13 mouse cellular contexts compared by ENCODE assay signal in genomic region chr16:73217555-73217954, GRCm38 (mm10).
"Had no signal": no experiment of that assay in that cellular context is flagged by ENCODE, and none has a peak within 500 bp of the region (broad histone marks: within the 10 kb centered on the region; RNA-seq: fewer than 3 reads in every experiment).

No protein-coding gene starts in this region.

- ATAC-seq: lung, postnatal 0 days had no signal

- H3K9me3 ChIP-seq: limb, embryonic 10.5 days; liver, embryonic 15.5 days; neural tube, embryonic 12.5 days; stomach, embryonic 15.5 days had no signal

- H3K4me3 ChIP-seq: left cerebral cortex, adult 2 months; limb, embryonic 10.5 days; liver, embryonic 15.5 days; neural tube, embryonic 12.5 days; stomach, embryonic 15.5 days had no signal

- H3K4me1 ChIP-seq: liver, embryonic 15.5 days; neural tube, embryonic 12.5 days; stomach, embryonic 15.5 days had no signal

- H3K9ac ChIP-seq: liver, embryonic 15.5 days; neural tube, embryonic 12.5 days; stomach, embryonic 15.5 days had no signal

- H3K4me2 ChIP-seq: liver, embryonic 11.5 days; liver, embryonic 15.5 days; neural tube, embryonic 12.5 days; stomach, embryonic 15.5 days had no signal

- H3K27ac ChIP-seq: left cerebral cortex, adult 2 months; limb, embryonic 10.5 days; liver, embryonic 15.5 days; neural tube, embryonic 12.5 days; stomach, embryonic 15.5 days had no signal

- H3K27me3 ChIP-seq: liver, embryonic 15.5 days; neural tube, embryonic 12.5 days; stomach, embryonic 15.5 days had no signal

- H3K36me3 ChIP-seq: limb, embryonic 10.5 days; liver, embryonic 15.5 days; neural tube, embryonic 12.5 days; stomach, embryonic 15.5 days had no signal

- DNase-seq: kidney, adult 2 months; kidney, postnatal 25 days; lung, adult 2 months; lung, postnatal 36 days; thymus, adult 2 months; thymus, postnatal 25 days had no signal
